Mouse (Mus musculus) brain, embryonic 14.5 days (tissue): Measurements from ENCODE around the gene Rnf26.

Experiments used
- CTCF ChIP-seq: fragments of 200-500 bp; IDR thresholded peaks from 2 replicates; pipeline ENCODE4 v1.5.1; 2012; ENCODE audit warnings: inconsistent platforms, mild to moderate bottlenecking, moderate library complexity, borderline replicate concordance; ENCODE audit not compliant: insufficient read depth, insufficient read length; ENCODE audit errors: extremely low read depth
- POLR2A ChIP-seq: fragments of 200-500 bp; IDR thresholded peaks from 2 replicates; pipeline ENCODE4 v1.6.1; 2012; ENCODE audit warnings: mild to moderate bottlenecking, inconsistent platforms, borderline replicate concordance; ENCODE audit not compliant: poor library complexity, insufficient read depth, insufficient read length, severe bottlenecking; ENCODE audit errors: extremely low read depth

DNA sequence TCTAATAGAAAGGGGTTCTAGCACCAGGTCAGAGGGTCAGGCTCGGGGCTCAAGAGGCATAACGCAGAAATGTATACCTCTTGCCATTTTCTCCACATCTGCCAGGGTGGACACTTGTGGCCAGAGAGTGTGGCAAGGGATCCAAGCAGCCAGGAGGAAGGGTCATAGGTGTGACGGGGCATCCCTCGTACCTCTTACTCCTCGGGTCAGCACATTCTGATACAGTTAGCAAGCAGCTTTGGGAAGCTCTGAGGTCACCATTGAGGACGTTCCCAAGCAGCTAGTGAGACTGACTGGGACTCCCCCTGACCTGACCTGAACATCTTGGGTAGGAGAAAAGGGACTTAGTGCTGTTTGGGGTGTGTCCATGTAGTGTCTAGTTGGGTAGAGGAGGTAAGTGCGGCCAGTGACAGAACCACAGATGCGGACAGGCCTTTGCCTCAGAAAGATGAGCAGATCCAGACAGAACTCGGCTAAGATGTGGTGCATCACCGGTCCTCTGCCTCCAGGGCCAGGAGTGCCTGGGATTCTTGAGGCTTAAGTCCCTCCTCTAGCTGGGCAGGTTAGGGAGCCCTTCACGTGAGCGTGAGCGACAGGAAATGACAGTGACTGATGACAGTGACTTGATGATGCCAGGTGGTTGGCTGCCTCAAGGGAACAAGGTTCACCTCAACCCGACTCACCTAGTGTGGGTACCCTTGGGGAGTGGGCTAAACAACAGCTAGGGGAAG lies 43.0 kb downstream of the Rnf26 start:
- TF ChIP-seq POLR2A (no peak), CTCF (no peak)
